12 mouse cellular contexts compared by ENCODE assay signal in genomic region chr3:121504927-121505487, GRCm38 (mm10).
"Had no signal": no experiment of that assay in that cellular context is flagged by ENCODE, and none has a peak within 500 bp of the region (broad histone marks: within the 10 kb centered on the region; RNA-seq: fewer than 3 reads in every experiment).

No protein-coding gene starts in this region.

- H3K9me3 ChIP-seq: limb, embryonic 13.5 days; neural tube, embryonic 13.5 days; stomach, embryonic 15.5 days had no signal

- H3K4me3 ChIP-seq: limb, embryonic 13.5 days; neural tube, embryonic 13.5 days; stomach, embryonic 15.5 days had no signal

- DNase-seq: kidney, adult 9 months; kidney, postnatal 36 days; left cerebral cortex, postnatal 4 days; lung, adult 18-20 months; retina, postnatal 1 day; right cerebral cortex, postnatal 14 days; thymus, postnatal 4 days had no signal

- H3K27ac ChIP-seq: kidney, postnatal 0 days; limb, embryonic 13.5 days; liver, embryonic 14.5 days; neural tube, embryonic 13.5 days; stomach, embryonic 15.5 days had no signal

- H3K9ac ChIP-seq: limb, embryonic 13.5 days; liver, embryonic 14.5 days; neural tube, embryonic 13.5 days; stomach, embryonic 15.5 days had no signal

- H3K27me3 ChIP-seq: limb, embryonic 13.5 days; neural tube, embryonic 13.5 days; stomach, embryonic 15.5 days had no signal

- H3K4me2 ChIP-seq: limb, embryonic 13.5 days; neural tube, embryonic 13.5 days; stomach, embryonic 15.5 days had no signal

- H3K4me1 ChIP-seq: limb, embryonic 13.5 days; neural tube, embryonic 13.5 days; stomach, embryonic 15.5 days had no signal

- H3K36me3 ChIP-seq: limb, embryonic 13.5 days; neural tube, embryonic 13.5 days; stomach, embryonic 15.5 days had no signal
